Mouse (Mus musculus) liver, adult 10 weeks (tissue): ENCODE results near the gene Dmrta2. TPM values are rescaled to one million over a fixed set of nuclear protein-coding genes. Genes with fewer than 3 reads are reported as not detected.

Source experiments
- polyA plus RNA-seq: library from polyadenylated mRNA; stranded (reverse); fragments of 350-450 nt; fragmentation: Illumina TruSeq; extraction: RNeasy Lipid Tissue Mini Kit (QIAGEN cat#74804); gene quantifications from one replicate; pipeline ENCODE4 v1.2.3, GENCODE M21; 2014; ENCODE audit warnings: low read depth, low replicate concordance

The Dmrta2 gene
- not detected for polyA plus RNA-seq

DNA sequence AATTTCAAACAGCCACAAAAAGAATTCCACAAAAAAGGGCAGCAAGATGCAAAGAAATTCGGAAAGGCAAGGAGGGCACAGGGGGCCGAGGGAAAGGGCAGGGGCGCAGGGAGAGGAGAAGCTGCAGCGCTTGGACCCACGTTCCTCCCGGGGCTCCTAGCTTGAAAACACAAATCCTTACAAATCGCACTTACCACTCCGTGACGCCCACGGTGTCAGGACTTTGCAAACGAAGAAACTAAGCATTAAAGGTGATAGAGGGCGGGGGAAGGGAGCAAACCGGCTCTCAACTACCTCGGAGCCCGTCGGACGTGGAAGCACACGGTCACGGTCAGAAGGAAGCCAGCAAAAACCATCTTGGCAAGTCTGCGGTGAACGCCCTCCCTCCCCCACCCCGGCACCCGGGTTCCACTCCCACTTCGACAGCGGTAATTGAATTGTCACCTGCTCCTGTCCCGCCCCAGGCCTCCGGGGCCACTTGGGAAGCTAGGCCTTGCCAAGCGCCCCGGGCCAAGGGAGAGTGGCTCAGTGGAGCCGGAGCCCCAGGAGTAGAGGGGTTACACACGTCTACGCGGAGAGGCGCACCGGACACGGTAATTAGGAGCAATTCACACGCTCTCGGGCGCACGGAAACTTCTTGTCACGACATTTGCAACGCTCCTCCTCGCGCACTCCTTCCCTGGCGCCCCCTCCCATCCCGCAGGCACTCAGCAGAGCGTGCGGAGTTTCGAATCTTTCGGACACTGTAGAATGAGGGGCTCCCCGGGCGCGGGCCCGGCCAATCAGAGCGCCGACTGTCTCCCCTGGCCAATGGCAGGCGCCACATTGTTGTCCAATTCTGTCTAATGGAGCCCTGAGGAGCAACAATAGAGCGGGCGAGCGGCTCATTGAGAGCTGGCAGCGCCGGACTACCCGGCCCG, at the start of gene Dmrta2:
Gene Dmrta2, plus strand, starts transcription at position 906 of the 920 bp plus-strand sequence.

